Mouse (Mus musculus) olfactory bulb, adult 2 months (tissue): ENCODE measurements at regions not wholly inside any gene's neighbourhood (a gene's known extent, or its start where the extent isn't known, plus 50 kb on each side); places are given as distances from the start of the nearest gene placed in this dataset.

ENCODE experiments used
- CTCF ChIP-seq: fragments of 200-500 bp; IDR thresholded peaks from 2 replicates; pipeline ENCODE4 v1.5.1; 2012; ENCODE audit warnings: low read depth, mild to moderate bottlenecking, low read length, moderate library complexity; ENCODE audit not compliant: insufficient read depth
- POLR2A ChIP-seq: fragments of 200-500 bp; IDR thresholded peaks from 2 replicates; pipeline ENCODE4 v1.6.1; 2012; ENCODE audit warnings: mild to moderate bottlenecking, low read depth, low read length, moderate library complexity; ENCODE audit not compliant: insufficient read depth

GRCm38 (mm10) chr12:15895215-15895614 is 78.5 kb upstream of the Trib2 start:
- TF ChIP-seq POLR2A (no peak), CTCF (no peak)
